Mouse (Mus musculus): ENCODE results near the gene Gm6020. TPM values are rescaled to one million over a fixed set of nuclear protein-coding genes. Genes with fewer than 3 reads are reported as not detected.

Gene Gm6020
- not detected for polyA plus RNA-seq (2014; fragmentation: Illumina TruSeq; extraction: RNeasy Lipid Tissue Mini Kit (QIAGEN cat#74804); ENCODE audit: low read depth, low replicate concordance)

GRCm38 (mm10) chr19:61183590-61183989 is at the start of gene Gm6020:
Gm6020 (plus strand) TSS chr19:61183890.

GRCm38 (mm10) chr19:61140342-61141206 is 43.1 kb upstream of the Gm6020 start, which contains the start of gene Zfp950:
Zfp950 (minus strand) TSS chr19:61140840.

GRCm38 (mm10) chr19:61175756-61176324 is 7.8 kb upstream of the Gm6020 start, which contains the start of gene Gm7102:
Gm7102 (minus strand) TSS chr19:61176309.

GRCm38 (mm10) chr19:61227941-61228701 is 44.4 kb downstream of the Gm6020 start, which contains the start of gene Csf2ra:
Csf2ra (minus strand) TSS chr19:61228429.

Other genes with a start within 250 kb of the Gm6020 start
- gene Zfp950, start 43.0 kb upstream of the Gm6020 start, polyA plus RNA-seq (2014; fragmentation: Illumina TruSeq; extraction: RNeasy Lipid Tissue Mini Kit (QIAGEN cat#74804); ENCODE audit: low read depth, low replicate concordance) = 44.8 TPM
- gene Gm7102, start 7.6 kb upstream of the Gm6020 start, polyA plus RNA-seq (2014; fragmentation: Illumina TruSeq; extraction: RNeasy Lipid Tissue Mini Kit (QIAGEN cat#74804); ENCODE audit: low read depth, low replicate concordance) = not detected
- gene Csf2ra, start 44.5 kb downstream of the Gm6020 start, polyA plus RNA-seq (2014; fragmentation: Illumina TruSeq; extraction: RNeasy Lipid Tissue Mini Kit (QIAGEN cat#74804); ENCODE audit: low read depth, low replicate concordance) = 43.5 TPM
- gene Gm21060, start 113.2 kb downstream of the Gm6020 start, polyA plus RNA-seq (2014; fragmentation: Illumina TruSeq; extraction: RNeasy Lipid Tissue Mini Kit (QIAGEN cat#74804); ENCODE audit: low read depth, low replicate concordance) = not detected